Mouse (Mus musculus) kidney, postnatal 0 days (tissue): ENCODE results near the gene Edn1. TPM values are rescaled to one million over a fixed set of nuclear protein-coding genes. Genes with fewer than 3 reads are reported as not detected.

ENCODE experiments used
- ATAC-seq: fragments of 200-750 bp; cut with Nextera tagmentation; replicated peaks from 2 replicates; pipeline ENCODE4 v1.8.0; 2017; ENCODE audit warnings: low read depth, moderate number of reproducible peaks, moderate TSS enrichment, moderate library complexity; ENCODE audit not compliant: low FRiP score
- DNase-seq: peaks from one replicate; pipeline ENCODE4 v3.0.0-alpha.2; 2016; ENCODE audit warnings: low spot score
- H3K27ac ChIP-seq: fragments of 300-500 bp; sonication (generic); 2 replicates; pipeline ENCODE4 v1.5.1; 2014; ENCODE audit warnings: mild to moderate bottlenecking
- H3K27me3 ChIP-seq: fragments of 300-500 bp; sonication (generic); 2 replicates; pipeline ENCODE4 v1.6.1; 2014; ENCODE audit warnings: low read length, mixed read lengths; ENCODE audit not compliant: insufficient read depth
- H3K36me3 ChIP-seq: fragments of 300-500 bp; sonication (generic); 2 replicates; pipeline ENCODE4 v1.6.1; 2014; ENCODE audit warnings: low read length, mixed read lengths; ENCODE audit not compliant: insufficient read depth
- H3K4me1 ChIP-seq: fragments of 300-500 bp; sonication (generic); replicated peaks from 2 replicates; pipeline ENCODE4 v1.6.1; 2014; ENCODE audit warnings: antibody characterized with exemption, low read length, mixed read lengths; ENCODE audit not compliant: insufficient read depth
- H3K4me2 ChIP-seq: fragments of 300-500 bp; sonication (generic); 2 replicates; pipeline ENCODE4 v1.6.1; 2014; ENCODE audit warnings: mild to moderate bottlenecking, low read length, moderate library complexity, mixed read lengths
- H3K4me3 ChIP-seq: fragments of 300-500 bp; sonication (generic); replicated peaks from 2 replicates; pipeline ENCODE4 v1.5.1; 2014; ENCODE audit warnings: low read depth, low read length
- H3K9ac ChIP-seq: fragments of 300-500 bp; sonication (generic); 2 replicates; pipeline ENCODE4 v1.6.1; 2014; ENCODE audit warnings: low read depth, low read length
- H3K9me3 ChIP-seq: fragments of 300-500 bp; sonication (generic); replicated peaks from 2 replicates; pipeline ENCODE4 v1.6.1; 2016; ENCODE audit warnings: low read length, inconsistent platforms, mixed read lengths
- CTCF ChIP-seq: IDR thresholded peaks from 2 replicates; pipeline ENCODE4 v1.5.1; 2016; ENCODE audit warnings: antibody characterized with exemption, low read depth, mild to moderate bottlenecking, moderate library complexity
- WGBS: fragments of 180-500 bp; shearing (Covaris S2); extraction: QIAGEN DNeasy Blood & Tissue Kit; methylation state at CpG from one replicate; pipeline ENCODE4 v1.1.7; 2014; 5-methylcytosine and 5-hydroxymethylcytosine counted together
- polyA plus RNA-seq: library from polyadenylated mRNA; unstranded; fragments of >200 nt; fragmentation: Nextera tagmentation; extraction: Ambion mirVana; gene quantifications from 2 replicates; pipeline ENCODE4 v1.2.1, GENCODE M21; 2015

Gene Edn1
- 4.3 and 4.5 TPM in 2 replicates for polyA plus RNA-seq

- peak within 1 kb of the TSS; percentile 41; the same call in 1 of the 2 replicates for H3K9ac ChIP-seq
- H3K4me3 ChIP-seq, result peak within 1 kb of the TSS; percentile 41
- H3K27ac ChIP-seq, result 0 out of 2 replicates have a peak within 1 kb of the TSS, but pooled peaks have one; percentile 15
- no peaks in the 10 kb centered on the region for H3K27me3 ChIP-seq
- no peaks in the 10 kb centered on the region for H3K9me3 ChIP-seq
- WGBS, result under 1% methylated on average over 26 of the region's 26 CpGs
- ATAC-seq, result no peak
- peak within 1 kb of the TSS; percentile 78 for H3K4me2 ChIP-seq
- no peak for TF ChIP-seq CTCF
- H3K4me1 ChIP-seq, result 0 out of 2 replicates have a peak, but pooled peaks cover 8% of the 10 kb centered on the region
- no peaks in the 10 kb centered on the region for H3K36me3 ChIP-seq
- DNase-seq, result peak; percentile 80
Observed at GRCm38 (mm10) chr13:42301161-42301721, at the start of gene Edn1. Gene Edn1, plus strand, starts transcription at chr13:42301476.

GRCm38 (mm10) chr13:42253821-42254220 lies 47.5 kb upstream of the Edn1 start:
- Histone ChIP-seq H3K4me1 (no peaks in the 10 kb centered on the region), H3K27ac (no peak overlapping the region), H3K27me3 (no peaks in the 10 kb centered on the region), H3K4me2 (no peak overlapping the region), H3K4me3 (no peak overlapping the region), H3K9ac (no peak overlapping the region), H3K9me3 (no peaks in the 10 kb centered on the region), H3K36me3 (no peaks in the 10 kb centered on the region)
- TF ChIP-seq CTCF, result no peak
- 69% methylated on average over 5 of the region's 5 CpGs for WGBS
- ATAC-seq, result no peak
- no peak for DNase-seq

GRCm38 (mm10) chr13:42255105-42255504 lies 46.2 kb upstream of the Edn1 start:
- Histone ChIP-seq H3K4me2 (no peak overlapping the region), H3K27me3 (no peaks in the 10 kb centered on the region), H3K27ac (no peak overlapping the region), H3K4me1 (no peaks in the 10 kb centered on the region), H3K36me3 (no peaks in the 10 kb centered on the region), H3K9ac (no peak overlapping the region), H3K9me3 (no peaks in the 10 kb centered on the region), H3K4me3 (no peak overlapping the region)
- ATAC-seq (no peak), DNase-seq (no peak)
- no peak for TF ChIP-seq CTCF
- WGBS, result 67% methylated on average over 1 of the region's 1 CpGs

- WGBS, result 84% methylated on average over 5 of the region's 5 CpGs
- no peaks in the 10 kb centered on the region for H3K36me3 ChIP-seq
- H3K4me2 ChIP-seq, result no peak overlapping the region
- no peak for TF ChIP-seq CTCF
- no peak overlapping the region for H3K4me3 ChIP-seq
- no peaks in the 10 kb centered on the region for H3K4me1 ChIP-seq
- H3K27ac ChIP-seq, result no peak overlapping the region
- DNase-seq, result no peak
- H3K27me3 ChIP-seq, result no peaks in the 10 kb centered on the region
- no peak overlapping the region for H3K9ac ChIP-seq
- H3K9me3 ChIP-seq, result no peaks in the 10 kb centered on the region
- ATAC-seq, result no peak
Observed at GRCm38 (mm10) chr13:42258422-42258821, 42.9 kb upstream of the Edn1 start.

- no peak for TF ChIP-seq CTCF
- Histone ChIP-seq H3K4me1 (no peaks in the 10 kb centered on the region), H3K4me3 (no peak overlapping the region), H3K4me2 (no peak overlapping the region), H3K27me3 (no peaks in the 10 kb centered on the region), H3K9ac (no peak overlapping the region), H3K36me3 (no peaks in the 10 kb centered on the region), H3K27ac (no peak overlapping the region), H3K9me3 (no peaks in the 10 kb centered on the region)
- 70% methylated on average over 6 of the region's 6 CpGs for WGBS
- DNase-seq (no peak), ATAC-seq (no peak)
Observed at GRCm38 (mm10) chr13:42260667-42261066, 40.6 kb upstream of the Edn1 start.

GRCm38 (mm10) chr13:42270051-42270450 lies 31.2 kb upstream of the Edn1 start:
- DNase-seq, result peak; percentile 76
- Histone ChIP-seq H3K36me3 (no peaks in the 10 kb centered on the region), H3K4me3 (no peak overlapping the region), H3K9me3 (no peaks in the 10 kb centered on the region), H3K9ac (no peak overlapping the region), H3K27ac (no peak overlapping the region), H3K27me3 (no peaks in the 10 kb centered on the region), H3K4me2 (no peak overlapping the region), H3K4me1 (0 out of 2 replicates have a peak, but pooled peaks cover 4% of the 10 kb centered on the region)
- TF ChIP-seq CTCF, result no peak
- WGBS, result 38% methylated on average over 9 of the region's 9 CpGs
- no peak for ATAC-seq
